Mouse (Mus musculus): ENCODE measurements around the gene Ell3. TPM values are rescaled to one million over a fixed set of nuclear protein-coding genes. Genes with fewer than 3 reads are reported as not detected.
"Not testable (repeated sequence)": the region's sequence is repeated elsewhere in the genome, so short reads cannot be mapped to it uniquely, and the experiment has no call there.

Ell3 gene
- total RNA-seq (2021) = not detected

- no peak for DNase-seq (ENCODE audit: extremely low spot score in 1 of 2, low spot score in 2 of 2)
- intact Hi-C loops (cut with DNase I) = no loop called here
These were observed at the start of gene Ell3 for GRCm38 (mm10) chr2:121444178-121444577. Gene Ell3 (minus strand): TSS chr2:121444278.

GRCm38 (mm10) chr2:121484403-121484802 is 40.3 kb upstream of the Ell3 start:
- DNase-seq (ENCODE audit: extremely low spot score in 1 of 2, low spot score in 2 of 2); intact Hi-C loops (cut with DNase I): not testable (repeated sequence)

- DNase-seq (ENCODE audit: extremely low spot score in 1 of 2, low spot score in 2 of 2) = no peak
- intact Hi-C loops (cut with DNase I) = no loop called here
These were observed 39.5 kb upstream of the Ell3 start for GRCm38 (mm10) chr2:121483576-121483975.

DNA sequence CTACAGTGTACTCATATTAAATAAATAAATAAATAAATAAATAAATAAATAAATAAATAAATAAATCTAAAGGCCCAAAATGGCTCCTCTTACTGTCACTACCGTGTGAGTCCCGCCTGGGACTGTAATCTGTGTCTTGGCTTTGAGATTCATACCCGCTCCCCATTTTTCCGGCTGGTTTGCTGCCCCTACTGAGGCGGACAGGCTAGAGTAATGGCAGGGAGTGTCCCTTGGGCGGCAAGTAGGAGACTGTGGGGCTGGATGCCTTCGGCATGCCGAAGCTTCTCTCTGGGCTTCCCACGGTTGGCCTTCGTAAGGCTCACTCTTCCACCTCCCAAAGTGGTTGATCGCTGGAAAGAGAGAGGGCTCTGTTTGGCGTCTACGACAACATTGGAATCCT is 36.8 kb upstream of the Ell3 start:
- DNase-seq (ENCODE audit: extremely low spot score in 1 of 2, low spot score in 2 of 2); intact Hi-C loops (cut with DNase I): not testable (repeated sequence)

DNA sequence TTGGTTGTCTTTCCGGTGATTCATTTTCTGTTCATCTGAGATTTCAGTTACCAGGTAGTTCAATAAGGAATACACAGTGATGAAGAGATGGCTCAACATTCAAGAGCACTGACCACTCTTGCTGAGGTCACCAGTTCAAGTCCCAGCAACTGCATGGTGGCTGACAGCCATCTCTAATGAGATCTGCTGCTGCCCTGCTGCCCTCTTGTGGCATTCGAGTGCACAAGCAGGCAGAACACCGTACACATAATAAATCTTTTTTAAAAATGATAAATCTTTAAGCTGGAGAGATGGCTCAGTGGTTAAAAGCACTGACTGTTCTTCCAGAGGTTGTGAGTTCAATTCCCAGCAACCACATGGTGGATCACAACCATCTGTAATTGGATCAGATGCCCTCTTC is 36.4 kb upstream of the Ell3 start:
- DNase-seq (ENCODE audit: extremely low spot score in 1 of 2, low spot score in 2 of 2) = peak in 1 of 2 experiments; percentile 40
- intact Hi-C loops (cut with DNase I) = no loop called here

DNA sequence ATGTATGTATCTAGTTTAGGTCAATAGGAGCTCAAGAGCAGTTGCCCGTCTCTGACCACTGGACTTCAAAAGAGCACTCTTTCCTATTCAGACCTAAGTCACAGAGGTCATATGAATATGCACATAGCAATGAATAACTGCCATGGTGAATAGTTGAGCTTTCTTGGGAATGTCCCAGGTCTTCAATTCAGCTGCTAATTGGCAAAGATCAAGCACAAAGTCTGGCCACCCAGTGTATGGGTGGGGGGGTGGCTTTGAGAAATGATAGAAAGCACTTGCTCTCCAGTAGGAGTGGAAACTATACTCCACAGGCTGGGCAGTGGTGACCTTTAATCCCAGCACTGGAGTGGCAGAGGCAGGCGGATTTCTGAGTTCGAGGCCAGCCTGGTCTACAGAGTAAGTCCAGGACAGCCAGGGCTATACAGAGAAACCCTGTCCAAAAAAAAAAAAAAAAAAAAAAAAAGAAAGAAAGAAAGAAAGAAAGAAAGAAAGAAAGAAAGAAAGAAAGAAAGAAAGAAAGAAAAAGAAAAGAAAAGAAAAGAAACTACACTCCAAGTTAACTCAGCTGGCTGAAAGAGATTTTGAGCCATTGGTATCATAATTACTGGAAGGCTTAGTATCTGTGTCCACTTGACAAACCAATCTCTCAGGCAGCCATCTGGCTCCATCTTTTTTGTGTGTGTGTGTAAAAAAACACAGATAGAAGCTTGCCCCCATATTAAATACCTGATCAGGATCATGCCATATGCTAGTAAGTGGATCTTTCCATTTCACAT is 33.6 kb upstream of the Ell3 start:
- no peak for DNase-seq (ENCODE audit: extremely low spot score in 1 of 2, low spot score in 2 of 2)
- intact Hi-C loops (cut with DNase I) = no loop called here

- DNase-seq (ENCODE audit: extremely low spot score in 1 of 2, low spot score in 2 of 2); intact Hi-C loops (cut with DNase I): not testable (repeated sequence)
These were observed 31.2 kb upstream of the Ell3 start for GRCm38 (mm10) chr2:121475306-121475705.

- intact Hi-C loops (cut with DNase I) = no loop called here
- DNase-seq (ENCODE audit: extremely low spot score in 1 of 2, low spot score in 2 of 2) = no peak
These were observed 30.1 kb upstream of the Ell3 start for GRCm38 (mm10) chr2:121474180-121474535.

GRCm38 (mm10) chr2:121473301-121474179 is 29.5 kb upstream of the Ell3 start, which contains the start of gene Mfap1b:
Gene Mfap1b (minus strand): TSS chr2:121474067.
- DNase-seq (ENCODE audit: extremely low spot score in 1 of 2, low spot score in 2 of 2) = peak; percentile 84 to 86
- intact Hi-C loops (cut with DNase I) = not testable (repeated sequence)

- intact Hi-C loops (cut with DNase I); DNase-seq (ENCODE audit: extremely low spot score in 1 of 2, low spot score in 2 of 2): not testable (repeated sequence)
These were observed 28.7 kb upstream of the Ell3 start for GRCm38 (mm10) chr2:121472783-121473182.

- intact Hi-C loops (cut with DNase I); DNase-seq (ENCODE audit: extremely low spot score in 1 of 2, low spot score in 2 of 2): not testable (repeated sequence)
These were observed 24.9 kb upstream of the Ell3 start for GRCm38 (mm10) chr2:121468982-121469381.

DNA sequence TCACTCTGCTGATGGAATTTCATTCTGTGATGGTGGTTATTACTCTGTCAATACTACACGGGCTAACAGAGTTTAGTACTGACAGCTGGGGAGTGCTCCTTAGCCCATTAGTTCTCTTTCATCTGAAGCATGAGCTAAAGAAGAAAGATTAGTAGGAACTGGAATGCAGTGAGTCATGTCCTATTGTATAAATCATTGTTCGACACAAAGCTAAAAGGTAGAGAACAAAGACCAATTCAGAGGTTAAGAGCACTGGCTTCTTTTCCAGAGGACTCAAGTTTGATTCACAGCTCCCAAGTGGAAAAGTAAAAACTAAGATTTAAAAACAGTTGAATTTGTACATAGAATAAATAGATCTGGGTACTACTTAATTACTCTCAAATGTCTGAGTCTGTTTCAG is 16.0 kb upstream of the Ell3 start:
- DNase-seq (ENCODE audit: extremely low spot score in 1 of 2, low spot score in 2 of 2) = no peak
- intact Hi-C loops (cut with DNase I) = no loop called here

GRCm38 (mm10) chr2:121456692-121457642 is 12.9 kb upstream of the Ell3 start, which contains the start of gene Serinc4:
Gene Serinc4 (minus strand): TSS chr2:121456781.
- DNase-seq (ENCODE audit: extremely low spot score in 1 of 2, low spot score in 2 of 2) = peak; percentile 84 to 90
- intact Hi-C loops (cut with DNase I) = no loop called here

- intact Hi-C loops (cut with DNase I) = no loop called here
- DNase-seq (ENCODE audit: extremely low spot score in 1 of 2, low spot score in 2 of 2) = no peak
These were observed 11.5 kb upstream of the Ell3 start for GRCm38 (mm10) chr2:121455534-121455933.

GRCm38 (mm10) chr2:121453917-121454316 is 9.8 kb upstream of the Ell3 start:
- intact Hi-C loops (cut with DNase I) = no loop called here

GRCm38 (mm10) chr2:121452990-121453389 is 8.9 kb upstream of the Ell3 start, which contains the start of gene Hypk:
Gene Hypk (plus strand): TSS chr2:121453290.
- intact Hi-C loops (cut with DNase I) = no loop called here
- no peak for DNase-seq (ENCODE audit: extremely low spot score in 1 of 2, low spot score in 2 of 2)

More at GRCm38 (mm10) chr2:121453917-121454316, 9.8 kb upstream of the Ell3 start:
- DNase-seq (ENCODE audit: extremely low spot score in 1 of 2, low spot score in 2 of 2) = no peak

DNA sequence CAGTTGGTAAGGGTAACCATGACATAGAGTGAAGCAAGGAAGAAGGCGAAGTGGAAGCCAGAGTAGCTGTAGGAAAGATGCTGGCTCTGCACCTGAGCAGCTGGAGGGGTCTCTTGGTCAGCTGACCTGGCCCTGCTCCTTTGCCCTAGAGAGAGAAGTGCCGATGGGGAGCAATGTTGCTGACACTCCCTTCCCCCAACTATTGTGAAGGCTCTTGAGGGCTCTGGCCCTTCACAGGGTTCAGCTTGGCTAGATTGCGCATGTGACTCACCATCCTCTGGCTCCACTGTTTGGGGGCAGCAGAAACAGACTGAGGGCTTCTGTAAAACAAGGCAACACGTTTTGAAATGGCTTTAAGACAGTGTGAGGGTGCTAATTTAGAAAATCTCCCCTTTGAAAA is 8.3 kb upstream of the Ell3 start:
- intact Hi-C loops (cut with DNase I) = no loop called here
- DNase-seq (ENCODE audit: extremely low spot score in 1 of 2, low spot score in 2 of 2) = no peak

DNA sequence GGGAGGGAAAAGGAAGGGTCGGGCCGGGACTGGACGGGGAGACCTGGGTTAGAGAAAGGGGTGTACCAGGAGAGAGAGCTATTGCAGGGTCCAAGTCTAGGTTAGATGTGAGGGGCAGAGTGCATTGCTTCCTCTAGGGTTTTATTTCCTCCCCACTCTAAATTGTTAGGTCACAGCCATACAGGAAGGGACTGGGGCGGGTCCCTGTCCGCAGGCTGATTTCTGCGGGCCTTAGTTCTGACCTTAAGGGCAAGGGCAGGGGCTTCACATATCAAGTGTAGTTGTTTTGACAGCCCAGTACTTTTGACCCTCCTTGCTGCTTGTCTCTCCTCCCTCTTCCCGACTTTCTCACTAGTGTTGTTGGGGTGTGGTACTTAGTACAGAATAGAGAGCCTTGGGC is 6.0 kb upstream of the Ell3 start:
- intact Hi-C loops (cut with DNase I) = no loop called here

More for the DNA sequence above, 6.0 kb upstream of the Ell3 start:
- DNase-seq (ENCODE audit: extremely low spot score in 1 of 2, low spot score in 2 of 2) = no peak
